Mouse (Mus musculus) left cerebral cortex, adult 2 months (tissue): ENCODE data around the gene Psmd9. TPM values are rescaled to one million over a fixed set of nuclear protein-coding genes. Genes with fewer than 3 reads are reported as not detected.

Experiments used
- DNase-seq, 2 experiments: peaks; one replicate each; pipeline ENCODE4 v3.0.0; 2021 to 2022; ENCODE audit warnings: low spot score in 2 of 2, mixed read lengths in 1 of 2; ENCODE audit errors: extremely low spot score in 1 of 2
- H3K27ac ChIP-seq: fragments of 200-600 bp; 2 replicates; pipeline ENCODE4 v1.8.1; 2022
- H3K4me3 ChIP-seq: fragments of 200-600 bp; 2 replicates; pipeline ENCODE4 v1.8.1; 2022
- CTCF ChIP-seq: fragments of 200-600 bp; IDR thresholded peaks from 2 replicates; pipeline ENCODE4 v1.8.1; 2022; ENCODE audit warnings: antibody characterized with exemption, mild to moderate bottlenecking, moderate library complexity
- intact Hi-C: fragments of 180-260 bp; cut with DNase I; formaldehyde crosslinking; loops from one replicate; pipeline ENCODE4 v1.15.1; 2025
- total RNA-seq, 2 experiments: library from RNA; stranded (reverse); gene quantifications; 2 replicates each; pipeline ENCODE4 v1.2.3; 2021

Gene Psmd9
- total RNA-seq, 2 experiments from 2014 or later: 23.4 to 24.9 TPM

GRCm38 (mm10) chr5:123297830-123298229 is 128.6 kb downstream of the Psmd9 start:
- H3K4me3 ChIP-seq: no peak overlapping the region
- no peak for TF ChIP-seq CTCF
- DNase-seq: no peak
- H3K27ac ChIP-seq: no peak overlapping the region
- intact Hi-C loops: no loop called here

- no peak overlapping the region for H3K27ac ChIP-seq
- TF ChIP-seq CTCF: peak; percentile 34
- H3K4me3 ChIP-seq: no peak overlapping the region
- intact Hi-C loops: no loop called here
- no peak for DNase-seq
Observed at GRCm38 (mm10) chr5:123298526-123298925, 129.3 kb downstream of the Psmd9 start.

Other genes starting within 250 kb of the Psmd9 start
- gene Kdm2b, start 179.6 kb upstream of the Psmd9 start, total RNA-seq: 10 to 100 TPM; 25.4 to 27.4 TPM
- gene Orai1, start 154.3 kb upstream of the Psmd9 start, total RNA-seq: 1 to 10 TPM; 6.9 to 9.5 TPM
- not detected for gene Morn3, start 122.4 kb upstream of the Psmd9 start, total RNA-seq
- gene Tmem120b, start 101.0 kb upstream of the Psmd9 start, total RNA-seq: 10 to 100 TPM; 16.0 to 16.2 TPM
- 10 to 100 TPM; 48.5 to 48.9 TPM for gene Rhof, start 36.7 kb upstream of the Psmd9 start, total RNA-seq
- gene Setd1b, start 27.2 kb upstream of the Psmd9 start, total RNA-seq: 10 to 100 TPM; 32.4 to 42.2 TPM
- not detected for gene Hpd, start 13.3 kb downstream of the Psmd9 start, total RNA-seq
- 1 to 10 TPM; 6.0 to 6.2 TPM for gene Wdr66, start 82.7 kb downstream of the Psmd9 start, total RNA-seq
- 10 to 100 TPM; 65.4 to 68.2 TPM for gene Bcl7a, start 174.4 kb downstream of the Psmd9 start, total RNA-seq
- gene Mlxip, start 225.4 kb downstream of the Psmd9 start, total RNA-seq: 10 to 100 TPM; 20.5 to 20.8 TPM